Mouse (Mus musculus) lung, embryonic 15.5 days (tissue): ENCODE measurements around the gene Mgat1. TPM values are rescaled to one million over a fixed set of nuclear protein-coding genes. Genes with fewer than 3 reads are reported as not detected.

Experiments used
- ATAC-seq: fragments of 200-750 bp; cut with Nextera tagmentation; 2 replicates; pipeline ENCODE4 v1.8.0; 2017; ENCODE audit warnings: moderate number of reproducible peaks, borderline replicate concordance; ENCODE audit not compliant: low FRiP score, low TSS enrichment; ENCODE audit errors: extremely low read depth
- H3K27ac ChIP-seq: fragments of 300-500 bp; sonication (generic); 2 replicates; pipeline ENCODE4 v1.5.1; 2015; ENCODE audit warnings: moderate library complexity, mild to moderate bottlenecking, inconsistent platforms
- H3K27me3 ChIP-seq: fragments of 300-500 bp; sonication (generic); 2 replicates; pipeline ENCODE4 v1.6.1; 2015; ENCODE audit warnings: inconsistent platforms
- H3K36me3 ChIP-seq: fragments of 300-500 bp; sonication (generic); 2 replicates; pipeline ENCODE4 v1.6.1; 2015; ENCODE audit warnings: inconsistent platforms
- H3K4me1 ChIP-seq: fragments of 300-500 bp; sonication (generic); 2 replicates; pipeline ENCODE4 v1.6.1; 2015; ENCODE audit warnings: inconsistent platforms
- H3K4me2 ChIP-seq: fragments of 300-500 bp; sonication (generic); 2 replicates; pipeline ENCODE4 v1.6.1; 2015; ENCODE audit warnings: inconsistent platforms, mild to moderate bottlenecking, moderate library complexity
- H3K4me3 ChIP-seq: fragments of 300-500 bp; sonication (generic); 2 replicates; pipeline ENCODE4 v1.5.1; 2015; ENCODE audit warnings: mild to moderate bottlenecking, inconsistent platforms
- H3K9ac ChIP-seq: fragments of 300-500 bp; sonication (generic); 2 replicates; pipeline ENCODE4 v1.6.1; 2015; ENCODE audit warnings: inconsistent platforms
- H3K9me3 ChIP-seq: fragments of 300-500 bp; sonication (generic); 2 replicates; pipeline ENCODE4 v1.6.1; 2016; ENCODE audit warnings: inconsistent platforms
- WGBS: fragments of 180-500 bp; shearing (Covaris S2); methylation state at CpG from one replicate; pipeline ENCODE4 v1.1.7; 2015; 5-methylcytosine and 5-hydroxymethylcytosine counted together
- polyA plus RNA-seq: library from polyadenylated mRNA; unstranded; fragments of >200 nt; fragmentation: Nextera tagmentation; extraction: Ambion mirVana; gene quantifications from 2 replicates; pipeline ENCODE4 v1.2.1, GENCODE M21; 2015

The Mgat1 gene
- polyA plus RNA-seq, 1 experiment from 2014 or later: 69.6 TPM

GRCm38 (mm10) chr11:49212577-49212976 is 31.4 kb upstream of the Mgat1 start:
- no peak overlapping the region for H3K9ac ChIP-seq
- H3K4me3 ChIP-seq: no peak overlapping the region
- H3K4me1 ChIP-seq: no peaks in the 10 kb centered on the region
- no peak overlapping the region for H3K27ac ChIP-seq
- H3K4me2 ChIP-seq: no peak overlapping the region
- no peak for ATAC-seq
- no peaks in the 10 kb centered on the region for H3K9me3 ChIP-seq
- no peaks in the 10 kb centered on the region for H3K27me3 ChIP-seq
- H3K36me3 ChIP-seq: peaks cover 41% of the 10 kb centered on the region

- Histone ChIP-seq H3K4me2 (no peak overlapping the region), H3K4me1 (no peaks in the 10 kb centered on the region), H3K27ac (no peak overlapping the region), H3K9ac (no peak overlapping the region), H3K27me3 (no peaks in the 10 kb centered on the region), H3K4me3 (no peak overlapping the region), H3K9me3 (no peaks in the 10 kb centered on the region), H3K36me3 (peaks cover 41% of the 10 kb centered on the region)
- WGBS: 93% methylated on average over 1 of the region's 1 CpGs
- no peak for ATAC-seq
These were observed 30.5 kb upstream of the Mgat1 start for GRCm38 (mm10) chr11:49213505-49213904.

GRCm38 (mm10) chr11:49219271-49219670 is 24.7 kb upstream of the Mgat1 start:
- no peak overlapping the region for H3K4me3 ChIP-seq
- H3K27me3 ChIP-seq: no peaks in the 10 kb centered on the region
- H3K9ac ChIP-seq: no peak overlapping the region
- WGBS: 92% methylated on average over 2 of the region's 2 CpGs
- H3K4me2 ChIP-seq: no peak overlapping the region
- ATAC-seq: no peak
- no peaks in the 10 kb centered on the region for H3K9me3 ChIP-seq
- peaks cover 32% of the 10 kb centered on the region for H3K36me3 ChIP-seq
- no peaks in the 10 kb centered on the region for H3K4me1 ChIP-seq
- no peak overlapping the region for H3K27ac ChIP-seq

- Histone ChIP-seq H3K36me3 (no peaks in the 10 kb centered on the region), H3K9me3 (no peaks in the 10 kb centered on the region), H3K27ac (no peak overlapping the region), H3K9ac (no peak overlapping the region), H3K27me3 (no peaks in the 10 kb centered on the region), H3K4me1 (no peaks in the 10 kb centered on the region), H3K4me3 (no peak overlapping the region), H3K4me2 (no peak overlapping the region)
- ATAC-seq: no peak
- WGBS: 46% methylated on average over 1 of the region's 1 CpGs
These were observed 19.5 kb upstream of the Mgat1 start for GRCm38 (mm10) chr11:49224455-49224854.

- no peaks in the 10 kb centered on the region for H3K36me3 ChIP-seq
- no peak overlapping the region for H3K4me3 ChIP-seq
- no peak overlapping the region for H3K9ac ChIP-seq
- no peak overlapping the region for H3K4me2 ChIP-seq
- 0 out of 2 replicates have a peak, but pooled peaks cover 3% of the 10 kb centered on the region for H3K27me3 ChIP-seq
- H3K9me3 ChIP-seq: no peaks in the 10 kb centered on the region
- no peak overlapping the region for H3K27ac ChIP-seq
- H3K4me1 ChIP-seq: peaks cover 4% of the 10 kb centered on the region; the same call in 1 of the 2 replicates
- 67% methylated on average over 3 of the region's 3 CpGs for WGBS
- no peak for ATAC-seq
These were observed 11.2 kb upstream of the Mgat1 start for GRCm38 (mm10) chr11:49232781-49233180.

GRCm38 (mm10) chr11:49235459-49236207 is 8.4 kb upstream of the Mgat1 start:
- Histone ChIP-seq H3K36me3 (no peaks in the 10 kb centered on the region), H3K4me2 (no peak overlapping the region), H3K4me1 (peaks cover 4% of the 10 kb centered on the region; the same call in 1 of the 2 replicates), H3K9ac (no peak overlapping the region), H3K4me3 (no peak overlapping the region), H3K9me3 (no peaks in the 10 kb centered on the region), H3K27ac (no peak overlapping the region), H3K27me3 (0 out of 2 replicates have a peak, but pooled peaks cover 3% of the 10 kb centered on the region)
- WGBS: 54% methylated on average over 3 of the region's 3 CpGs
- no peak for ATAC-seq

GRCm38 (mm10) chr11:49236891-49237290 is 7.1 kb upstream of the Mgat1 start:
- 57% methylated on average over 1 of the region's 1 CpGs for WGBS
- no peak overlapping the region for H3K9ac ChIP-seq

GRCm38 (mm10) chr11:49237532-49237931 is 6.5 kb upstream of the Mgat1 start:
- H3K4me1 ChIP-seq: peaks cover 4% of the 10 kb centered on the region; the same call in 1 of the 2 replicates
- no peak overlapping the region for H3K27ac ChIP-seq
- H3K4me3 ChIP-seq: no peak overlapping the region
- WGBS: 44% methylated on average over 2 of the region's 2 CpGs
- no peak overlapping the region for H3K9ac ChIP-seq
- H3K9me3 ChIP-seq: no peaks in the 10 kb centered on the region
- ATAC-seq: no peak
- H3K27me3 ChIP-seq: 0 out of 2 replicates have a peak, but pooled peaks cover 3% of the 10 kb centered on the region
- no peaks in the 10 kb centered on the region for H3K36me3 ChIP-seq
- H3K4me2 ChIP-seq: no peak overlapping the region

More at GRCm38 (mm10) chr11:49236891-49237290, 7.1 kb upstream of the Mgat1 start:
- Histone ChIP-seq H3K4me1 (peaks cover 4% of the 10 kb centered on the region; the same call in 1 of the 2 replicates), H3K4me3 (no peak overlapping the region), H3K4me2 (no peak overlapping the region), H3K9me3 (no peaks in the 10 kb centered on the region), H3K27ac (no peak overlapping the region), H3K36me3 (no peaks in the 10 kb centered on the region), H3K27me3 (0 out of 2 replicates have a peak, but pooled peaks cover 3% of the 10 kb centered on the region)
- no peak for ATAC-seq

GRCm38 (mm10) chr11:49240310-49240709 is 3.7 kb upstream of the Mgat1 start:
- H3K36me3 ChIP-seq: no peaks in the 10 kb centered on the region
- WGBS: 58% methylated on average over 1 of the region's 1 CpGs

GRCm38 (mm10) chr11:49240874-49241273 is 3.1 kb upstream of the Mgat1 start:
- H3K4me3 ChIP-seq: no peak overlapping the region
- no peak for ATAC-seq
- 77% methylated on average over 4 of the region's 4 CpGs for WGBS

More at GRCm38 (mm10) chr11:49240310-49240709, 3.7 kb upstream of the Mgat1 start:
- no peak overlapping the region for H3K27ac ChIP-seq
- no peak for ATAC-seq
- H3K9me3 ChIP-seq: no peaks in the 10 kb centered on the region
- H3K4me1 ChIP-seq: peaks cover 19% of the 10 kb centered on the region
- no peak overlapping the region for H3K9ac ChIP-seq
- 0 out of 2 replicates have a peak, but pooled peaks cover 3% of the 10 kb centered on the region for H3K27me3 ChIP-seq
- H3K4me3 ChIP-seq: no peak overlapping the region
- no peak overlapping the region for H3K4me2 ChIP-seq

GRCm38 (mm10) chr11:49241471-49241870 is 2.5 kb upstream of the Mgat1 start:
- no peak for ATAC-seq
- no peak overlapping the region for H3K4me3 ChIP-seq

More at GRCm38 (mm10) chr11:49240874-49241273, 3.1 kb upstream of the Mgat1 start:
- Histone ChIP-seq H3K27me3 (0 out of 2 replicates have a peak, but pooled peaks cover 3% of the 10 kb centered on the region), H3K9me3 (no peaks in the 10 kb centered on the region), H3K27ac (no peak overlapping the region), H3K9ac (no peak overlapping the region), H3K36me3 (no peaks in the 10 kb centered on the region), H3K4me2 (no peak overlapping the region), H3K4me1 (peaks cover 24% of the 10 kb centered on the region)

GRCm38 (mm10) chr11:49242944-49243626 is 906 bp upstream of the Mgat1 start:
- H3K9me3 ChIP-seq: no peaks in the 10 kb centered on the region
- H3K4me1 ChIP-seq: peaks cover 36% of the 10 kb centered on the region
- H3K27ac ChIP-seq: peak overlapping the region; percentile 96
- peak overlapping the region; percentile 66 for H3K4me2 ChIP-seq
- H3K36me3 ChIP-seq: no peaks in the 10 kb centered on the region
- H3K4me3 ChIP-seq: peak overlapping the region; percentile 57
- 21% methylated on average over 11 of the region's 11 CpGs for WGBS
- peak overlapping the region; percentile 57 for H3K9ac ChIP-seq
- ATAC-seq: no peak
- H3K27me3 ChIP-seq: no peaks in the 10 kb centered on the region

More at GRCm38 (mm10) chr11:49241471-49241870, 2.5 kb upstream of the Mgat1 start:
- no peak overlapping the region for H3K4me2 ChIP-seq
- H3K27ac ChIP-seq: peak overlapping the region; percentile 47; the same call in 1 of the 2 replicates
- H3K4me1 ChIP-seq: peaks cover 26% of the 10 kb centered on the region
- H3K27me3 ChIP-seq: 0 out of 2 replicates have a peak, but pooled peaks cover 3% of the 10 kb centered on the region
- no peaks in the 10 kb centered on the region for H3K9me3 ChIP-seq
- H3K9ac ChIP-seq: no peak overlapping the region
- no peaks in the 10 kb centered on the region for H3K36me3 ChIP-seq
- WGBS: 14% methylated on average over 1 of the region's 1 CpGs
